Mouse (Mus musculus): ENCODE results near the gene Leng9. TPM values are rescaled to one million over a fixed set of nuclear protein-coding genes. Genes with fewer than 3 reads are reported as not detected.
A peak's percentile ranks its signal among the peaks of the same experiment; 100 is the strongest.
"Not testable (repeated sequence)": the region's sequence is repeated elsewhere in the genome, so short reads cannot be mapped to it uniquely, and the experiment has no call there.

The Leng9 gene
- 3.7 and 4.5 TPM in 2 replicates for total RNA-seq (2017)

DNA sequence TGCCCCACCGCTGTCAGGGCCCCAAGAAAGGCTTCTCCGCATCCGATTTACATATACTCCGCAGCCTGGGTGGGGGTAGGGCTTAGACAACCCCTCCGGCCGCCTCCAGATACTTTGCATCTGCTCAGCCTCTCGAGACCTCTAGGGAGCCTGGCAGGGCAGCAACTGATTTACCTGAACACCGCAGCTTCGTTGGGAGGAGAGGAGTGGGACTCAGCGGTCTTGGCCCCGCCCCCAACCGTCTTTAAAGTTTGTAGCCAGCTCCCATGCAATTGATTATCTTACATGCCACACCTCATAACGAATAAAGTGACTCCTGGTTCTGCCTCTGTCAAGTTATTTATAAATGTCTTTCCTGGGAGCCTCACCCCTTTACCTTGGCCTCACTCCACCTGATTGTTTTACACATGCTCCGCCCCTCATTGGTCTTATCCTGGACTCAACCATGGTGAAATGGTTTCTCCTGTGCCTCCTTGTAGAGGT lies at the start of gene Leng9:
Gene Leng9, minus strand, starts transcription at position 316 of the 483 bp plus-strand sequence.
- ATAC-seq (replicated peaks in 1 of 2; ENCODE audit: insufficient read depth in 1 of 2, low FRiP score in 2 of 2, low TSS enrichment in 1 of 2, low read depth in 1 of 2, poor library complexity in 2 of 2, severe bottlenecking in 2 of 2), result peak; percentile 7; a peak in 3 of 4 replicates

DNA sequence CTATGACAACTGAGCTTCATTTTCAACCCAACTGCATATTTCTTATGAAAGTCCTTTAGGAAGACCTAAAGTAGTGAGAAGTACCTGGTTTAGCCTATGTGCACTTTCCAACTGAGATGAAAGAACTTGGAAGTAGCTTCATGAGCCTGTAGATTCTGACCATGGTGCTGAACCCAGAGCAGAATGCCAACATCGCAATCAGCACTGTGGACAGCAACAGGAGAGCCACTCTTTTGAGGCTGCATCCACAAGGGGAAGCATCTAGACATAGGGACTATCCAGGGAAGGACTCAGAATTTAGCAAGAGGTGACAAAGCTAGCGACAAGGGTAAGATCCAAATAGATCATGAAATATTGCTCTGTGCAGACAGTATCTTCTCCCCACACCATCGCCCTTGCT lies 28.3 kb upstream of the Leng9 start:
- 0 out of 4 replicates have a peak, but pooled peaks of 1 of the 2 experiments have one; percentile 32 for ATAC-seq (replicated peaks in 1 of 2; ENCODE audit: insufficient read depth in 1 of 2, low FRiP score in 2 of 2, low TSS enrichment in 1 of 2, low read depth in 1 of 2, poor library complexity in 2 of 2, severe bottlenecking in 2 of 2)

- no peak for ATAC-seq (replicated peaks in 1 of 2; ENCODE audit: insufficient read depth in 1 of 2, low FRiP score in 2 of 2, low TSS enrichment in 1 of 2, low read depth in 1 of 2, poor library complexity in 2 of 2, severe bottlenecking in 2 of 2)
Measured at GRCm38 (mm10) chr7:4170193-4170938, 20.2 kb upstream of the Leng9 start.

- no peak for ATAC-seq (replicated peaks in 1 of 2; ENCODE audit: insufficient read depth in 1 of 2, low FRiP score in 2 of 2, low TSS enrichment in 1 of 2, low read depth in 1 of 2, poor library complexity in 2 of 2, severe bottlenecking in 2 of 2)
Measured at GRCm38 (mm10) chr7:4167098-4167497, 16.9 kb upstream of the Leng9 start.

- no peak for ATAC-seq (replicated peaks in 1 of 2; ENCODE audit: insufficient read depth in 1 of 2, low FRiP score in 2 of 2, low TSS enrichment in 1 of 2, low read depth in 1 of 2, poor library complexity in 2 of 2, severe bottlenecking in 2 of 2)
Measured at GRCm38 (mm10) chr7:4165286-4165685, 15.1 kb upstream of the Leng9 start.

- ATAC-seq (replicated peaks in 1 of 2; ENCODE audit: insufficient read depth in 1 of 2, low FRiP score in 2 of 2, low TSS enrichment in 1 of 2, low read depth in 1 of 2, poor library complexity in 2 of 2, severe bottlenecking in 2 of 2), result peak in 1 of 2 experiments; percentile 29; a peak in 1 of 4 replicates
Measured at GRCm38 (mm10) chr7:4164090-4164910, 14.1 kb upstream of the Leng9 start, which contains the start of gene Cdc42ep5. TSS of gene Cdc42ep5 (minus strand) at chr7:4164860.

- no peak for ATAC-seq (replicated peaks in 1 of 2; ENCODE audit: insufficient read depth in 1 of 2, low FRiP score in 2 of 2, low TSS enrichment in 1 of 2, low read depth in 1 of 2, poor library complexity in 2 of 2, severe bottlenecking in 2 of 2)
Measured at GRCm38 (mm10) chr7:4163571-4164072, 13.4 kb upstream of the Leng9 start.

GRCm38 (mm10) chr7:4161596-4161995 lies 11.4 kb upstream of the Leng9 start:
- ATAC-seq (replicated peaks in 1 of 2; ENCODE audit: insufficient read depth in 1 of 2, low FRiP score in 2 of 2, low TSS enrichment in 1 of 2, low read depth in 1 of 2, poor library complexity in 2 of 2, severe bottlenecking in 2 of 2), result not testable (repeated sequence)

GRCm38 (mm10) chr7:4154976-4155375 lies 4.8 kb upstream of the Leng9 start:
- no peak for ATAC-seq (replicated peaks in 1 of 2; ENCODE audit: insufficient read depth in 1 of 2, low FRiP score in 2 of 2, low TSS enrichment in 1 of 2, low read depth in 1 of 2, poor library complexity in 2 of 2, severe bottlenecking in 2 of 2)

DNA sequence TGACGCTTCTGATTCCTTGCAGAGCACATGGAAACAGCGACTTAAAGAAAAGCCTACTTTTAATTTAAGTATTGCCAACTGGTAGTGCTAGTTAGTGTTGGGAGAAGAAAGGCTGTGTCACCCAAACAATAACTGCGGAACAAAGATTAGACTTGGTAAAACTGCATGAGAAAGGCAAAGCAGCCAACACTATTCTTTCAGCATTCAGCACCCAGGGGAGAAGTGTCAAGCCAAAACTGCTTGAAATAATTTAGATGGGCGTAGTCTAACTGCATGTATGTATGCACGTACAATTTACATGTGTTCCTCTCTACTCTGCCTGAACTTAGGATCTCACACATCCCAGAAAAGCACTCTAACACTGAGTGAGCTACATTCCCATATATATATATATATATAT lies 4.2 kb upstream of the Leng9 start:
- ATAC-seq (replicated peaks in 1 of 2; ENCODE audit: insufficient read depth in 1 of 2, low FRiP score in 2 of 2, low TSS enrichment in 1 of 2, low read depth in 1 of 2, poor library complexity in 2 of 2, severe bottlenecking in 2 of 2), result no peak

GRCm38 (mm10) chr7:4151241-4151640 lies 1.1 kb upstream of the Leng9 start:
- no peak for ATAC-seq (replicated peaks in 1 of 2; ENCODE audit: insufficient read depth in 1 of 2, low FRiP score in 2 of 2, low TSS enrichment in 1 of 2, low read depth in 1 of 2, poor library complexity in 2 of 2, severe bottlenecking in 2 of 2)

GRCm38 (mm10) chr7:4150811-4151221 lies 642 bp upstream of the Leng9 start:
- ATAC-seq (replicated peaks in 1 of 2; ENCODE audit: insufficient read depth in 1 of 2, low FRiP score in 2 of 2, low TSS enrichment in 1 of 2, low read depth in 1 of 2, poor library complexity in 2 of 2, severe bottlenecking in 2 of 2), result peak in 1 of 2 experiments; percentile 11; a peak in 1 of 4 replicates

DNA sequence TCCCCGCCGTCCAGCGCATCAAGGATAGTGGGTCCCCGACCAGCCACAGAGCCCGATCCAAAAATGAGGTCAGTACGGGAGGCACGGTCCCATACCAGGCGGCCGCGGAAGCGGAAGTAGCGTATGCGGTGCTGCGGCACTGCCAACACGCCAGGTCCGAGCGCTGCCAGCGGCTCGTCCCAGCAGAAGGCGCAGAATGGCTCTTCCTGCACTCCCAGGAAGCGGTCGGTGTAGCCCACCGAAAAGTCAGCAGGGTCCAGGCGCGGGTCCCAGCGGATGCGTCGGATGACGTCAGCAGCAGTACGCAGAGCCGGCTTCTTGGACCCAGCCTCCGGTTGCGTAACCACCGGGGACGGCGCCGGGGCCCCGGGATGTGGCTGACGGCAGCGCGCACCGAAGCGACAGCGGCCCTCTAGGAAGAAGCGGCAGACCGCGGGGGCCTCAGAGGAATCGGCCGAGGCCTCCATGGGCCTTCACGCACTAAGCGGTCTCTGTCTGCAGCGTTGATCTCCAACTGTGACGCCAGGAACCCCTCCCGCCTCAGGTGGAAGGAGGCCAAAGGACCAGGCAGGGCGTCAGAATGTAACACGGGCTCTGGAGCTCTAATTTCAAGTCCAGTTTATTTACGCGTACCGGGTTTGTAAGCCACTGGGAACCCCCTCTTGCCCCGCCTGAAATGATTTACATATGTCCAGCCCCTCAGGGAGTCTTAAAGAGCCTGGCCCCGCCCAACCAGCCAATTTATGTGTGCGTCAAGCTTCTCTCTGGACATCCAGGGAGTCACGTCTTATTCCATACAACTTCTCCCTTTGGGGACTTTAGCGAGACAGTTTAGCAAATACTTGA lies 742 bp downstream of the Leng9 start:
- peak; percentile 55 to 61 for ATAC-seq (replicated peaks in 1 of 2; ENCODE audit: insufficient read depth in 1 of 2, low FRiP score in 2 of 2, low TSS enrichment in 1 of 2, low read depth in 1 of 2, poor library complexity in 2 of 2, severe bottlenecking in 2 of 2)

- peak in 1 of 2 experiments; percentile 2; a peak in 1 of 4 replicates for ATAC-seq (replicated peaks in 1 of 2; ENCODE audit: insufficient read depth in 1 of 2, low FRiP score in 2 of 2, low TSS enrichment in 1 of 2, low read depth in 1 of 2, poor library complexity in 2 of 2, severe bottlenecking in 2 of 2)
Measured at GRCm38 (mm10) chr7:4148341-4149208, 1.6 kb downstream of the Leng9 start.

- ATAC-seq (replicated peaks in 1 of 2; ENCODE audit: insufficient read depth in 1 of 2, low FRiP score in 2 of 2, low TSS enrichment in 1 of 2, low read depth in 1 of 2, poor library complexity in 2 of 2, severe bottlenecking in 2 of 2), result no peak
Measured at GRCm38 (mm10) chr7:4147836-4148235, 2.3 kb downstream of the Leng9 start.

DNA sequence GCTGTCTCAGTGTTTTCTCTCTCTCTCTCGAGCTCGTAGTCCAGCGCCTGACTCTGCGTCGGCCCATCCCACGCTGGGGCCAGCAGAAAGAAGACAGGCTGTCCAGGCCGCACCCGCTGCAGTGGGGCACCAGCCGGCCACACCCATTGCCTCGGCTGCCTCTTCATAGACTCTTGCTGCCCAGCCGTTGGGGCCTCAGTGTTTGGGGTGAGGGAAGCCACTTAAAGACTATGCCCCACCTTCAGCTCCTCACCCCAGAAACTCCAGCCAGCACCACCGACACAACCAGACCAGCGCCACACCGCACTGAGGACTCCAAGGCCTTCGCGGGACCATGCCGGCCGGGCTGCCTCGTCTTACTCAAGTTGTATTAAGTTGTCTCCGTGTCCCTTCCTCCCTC lies 2.8 kb downstream of the Leng9 start:
- ATAC-seq (replicated peaks in 1 of 2; ENCODE audit: insufficient read depth in 1 of 2, low FRiP score in 2 of 2, low TSS enrichment in 1 of 2, low read depth in 1 of 2, poor library complexity in 2 of 2, severe bottlenecking in 2 of 2), result no peak
